Mouse (Mus musculus) cerebellum, adult 2 months (tissue): ENCODE results near the gene Btbd2.

ENCODE experiments used
- CTCF ChIP-seq: fragments of 200-500 bp; IDR thresholded peaks from 2 replicates; pipeline ENCODE4 v1.5.1; 2011; ENCODE audit warnings: low read depth, mild to moderate bottlenecking, control low read depth, low read length, moderate library complexity, borderline replicate concordance; ENCODE audit not compliant: insufficient read depth
- POLR2A ChIP-seq: fragments of 200-500 bp; IDR thresholded peaks from 2 replicates; pipeline ENCODE4 v1.6.1; 2011; ENCODE audit warnings: low read length, control low read depth, borderline replicate concordance; ENCODE audit not compliant: insufficient read depth

DNA sequence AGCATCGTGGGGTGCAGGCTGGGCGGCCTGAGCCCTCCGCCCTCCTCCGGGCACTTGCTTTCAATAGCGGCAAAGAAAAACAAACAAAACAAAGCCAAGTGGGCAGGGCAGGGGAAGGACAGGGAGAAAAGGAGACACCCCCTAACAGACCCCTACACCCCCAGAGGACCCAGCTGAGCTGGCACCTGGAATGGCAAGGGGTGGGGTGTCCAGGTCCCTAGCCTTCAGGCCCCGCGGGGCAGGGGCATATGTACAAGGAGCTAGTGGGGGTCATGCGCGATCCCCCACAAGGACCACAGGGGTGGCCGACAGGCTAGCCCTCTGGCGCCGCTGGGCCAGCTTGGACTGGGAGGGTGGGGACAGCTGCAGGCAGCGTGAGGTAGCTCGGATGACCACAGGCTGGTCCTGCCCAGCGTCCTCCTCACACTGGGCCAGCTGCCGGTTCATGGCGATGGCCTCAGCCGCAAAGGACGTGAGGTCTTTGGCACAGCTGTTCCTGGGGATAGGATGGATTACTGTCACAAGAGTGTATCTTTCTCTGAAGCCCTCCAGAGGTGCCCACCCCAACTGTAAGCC, 10.1 kb upstream of the Btbd2 start:
- TF ChIP-seq CTCF (no peak), POLR2A (no peak)
